Mouse (Mus musculus) bone marrow macrophage, adult 2 months (primary cell): ENCODE measurements around the gene Cfap74. TPM values are rescaled to one million over a fixed set of nuclear protein-coding genes. Genes with fewer than 3 reads are reported as not detected.
"Not testable (repeated sequence)": the region's sequence is repeated elsewhere in the genome, so short reads cannot be mapped to it uniquely, and the experiment has no call there.

Source experiments
- H3K27ac ChIP-seq: 2 replicates; pipeline ENCODE4 v1.5.1; 2012; ENCODE audit warnings: low read depth, low read length; ENCODE audit not compliant: insufficient read depth
- H3K4me1 ChIP-seq: 2 replicates; pipeline ENCODE4 v1.6.1; 2012; ENCODE audit warnings: low read length; ENCODE audit not compliant: control insufficient read depth, insufficient read depth
- H3K4me3 ChIP-seq: 2 replicates; pipeline ENCODE4 v1.5.1; 2012; ENCODE audit warnings: mild to moderate bottlenecking, low read length, moderate library complexity; ENCODE audit not compliant: insufficient read depth
- CTCF ChIP-seq: IDR thresholded peaks from 2 replicates; pipeline ENCODE4 v1.5.1; 2012; ENCODE audit warnings: low read depth, mild to moderate bottlenecking, low read length, moderate library complexity
- POLR2A ChIP-seq: IDR thresholded peaks from 2 replicates; pipeline ENCODE4 v1.6.1; 2012; ENCODE audit warnings: mild to moderate bottlenecking, low read depth, low read length, borderline replicate concordance
- polyA plus RNA-seq: library from polyadenylated mRNA; stranded (reverse); fragments of >200 nt; gene quantifications from 2 replicates; pipeline ENCODE4 v1.2.4, GENCODE M21; 2012; ENCODE audit not compliant: missing spikeins, insufficient read depth, insufficient read length

The Cfap74 gene
- polyA plus RNA-seq, 1 experiment = 0.67 TPM

GRCm38 (mm10) chr4:155402489-155402888 is 6.5 kb upstream of the Cfap74 start:
- Histone ChIP-seq H3K27ac (no peak overlapping the region), H3K4me1 (no peaks in the 10 kb centered on the region), H3K4me3 (no peak overlapping the region)
- TF ChIP-seq POLR2A (no peak), CTCF (no peak)

GRCm38 (mm10) chr4:155408695-155409057 is 314 bp upstream of the Cfap74 start:
- no peak overlapping the region for H3K27ac ChIP-seq
- no peaks in the 10 kb centered on the region for H3K4me1 ChIP-seq
- TF ChIP-seq POLR2A = no peak
- no peak for TF ChIP-seq CTCF
- 0 out of 2 replicates have a peak overlapping the region, but pooled peaks have one; percentile 12 for H3K4me3 ChIP-seq

GRCm38 (mm10) chr4:155412124-155412523 is 3.1 kb downstream of the Cfap74 start:
- TF ChIP-seq CTCF (no peak), POLR2A (no peak)
- Histone ChIP-seq H3K4me3 (no peak overlapping the region), H3K27ac (no peak overlapping the region), H3K4me1 (no peaks in the 10 kb centered on the region)

GRCm38 (mm10) chr4:155413641-155414335 is 4.8 kb downstream of the Cfap74 start:
- no peak overlapping the region for H3K4me3 ChIP-seq
- TF ChIP-seq CTCF (no peak), POLR2A (no peak)

DNA sequence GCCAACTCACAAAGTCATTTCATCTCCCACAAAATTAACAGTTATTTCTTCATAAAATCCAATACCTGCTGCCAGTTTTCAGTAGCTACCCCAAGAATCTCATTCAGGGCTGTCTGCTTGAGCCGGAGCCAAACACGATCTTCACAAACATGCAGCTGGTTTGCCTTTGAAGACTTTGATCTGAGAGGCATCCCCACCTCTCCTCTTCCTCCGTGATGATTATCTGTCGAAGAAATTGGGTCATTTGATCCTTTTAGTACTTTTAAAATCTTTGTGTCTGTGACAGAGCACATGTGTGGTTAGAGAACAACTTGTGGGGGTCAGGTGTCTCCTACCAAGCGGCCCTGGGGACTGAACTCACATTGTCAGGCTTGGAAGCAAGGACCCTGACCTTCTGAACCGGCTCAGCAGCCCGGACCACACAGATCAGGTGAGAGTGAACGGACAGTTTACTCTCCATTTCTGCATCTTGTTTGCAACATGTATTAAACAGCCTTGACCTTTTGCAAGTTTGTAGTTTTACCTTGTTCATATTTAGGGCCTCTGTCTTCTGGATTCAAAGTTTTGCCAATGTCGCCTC is 5.8 kb downstream of the Cfap74 start:
- no peak overlapping the region for H3K27ac ChIP-seq

More at GRCm38 (mm10) chr4:155413641-155414335, 4.8 kb downstream of the Cfap74 start:
- Histone ChIP-seq H3K4me1 (no peaks in the 10 kb centered on the region), H3K27ac (no peak overlapping the region)

GRCm38 (mm10) chr4:155420137-155420536 is 11.1 kb downstream of the Cfap74 start:
- no peak for TF ChIP-seq POLR2A
- no peak for TF ChIP-seq CTCF
- no peak overlapping the region for H3K4me3 ChIP-seq
- H3K4me1 ChIP-seq = no peaks in the 10 kb centered on the region
- H3K27ac ChIP-seq = no peak overlapping the region

More for the DNA sequence above, 5.8 kb downstream of the Cfap74 start:
- TF ChIP-seq POLR2A (no peak), CTCF (no peak)
- Histone ChIP-seq H3K4me3 (no peak overlapping the region), H3K4me1 (no peaks in the 10 kb centered on the region)

DNA sequence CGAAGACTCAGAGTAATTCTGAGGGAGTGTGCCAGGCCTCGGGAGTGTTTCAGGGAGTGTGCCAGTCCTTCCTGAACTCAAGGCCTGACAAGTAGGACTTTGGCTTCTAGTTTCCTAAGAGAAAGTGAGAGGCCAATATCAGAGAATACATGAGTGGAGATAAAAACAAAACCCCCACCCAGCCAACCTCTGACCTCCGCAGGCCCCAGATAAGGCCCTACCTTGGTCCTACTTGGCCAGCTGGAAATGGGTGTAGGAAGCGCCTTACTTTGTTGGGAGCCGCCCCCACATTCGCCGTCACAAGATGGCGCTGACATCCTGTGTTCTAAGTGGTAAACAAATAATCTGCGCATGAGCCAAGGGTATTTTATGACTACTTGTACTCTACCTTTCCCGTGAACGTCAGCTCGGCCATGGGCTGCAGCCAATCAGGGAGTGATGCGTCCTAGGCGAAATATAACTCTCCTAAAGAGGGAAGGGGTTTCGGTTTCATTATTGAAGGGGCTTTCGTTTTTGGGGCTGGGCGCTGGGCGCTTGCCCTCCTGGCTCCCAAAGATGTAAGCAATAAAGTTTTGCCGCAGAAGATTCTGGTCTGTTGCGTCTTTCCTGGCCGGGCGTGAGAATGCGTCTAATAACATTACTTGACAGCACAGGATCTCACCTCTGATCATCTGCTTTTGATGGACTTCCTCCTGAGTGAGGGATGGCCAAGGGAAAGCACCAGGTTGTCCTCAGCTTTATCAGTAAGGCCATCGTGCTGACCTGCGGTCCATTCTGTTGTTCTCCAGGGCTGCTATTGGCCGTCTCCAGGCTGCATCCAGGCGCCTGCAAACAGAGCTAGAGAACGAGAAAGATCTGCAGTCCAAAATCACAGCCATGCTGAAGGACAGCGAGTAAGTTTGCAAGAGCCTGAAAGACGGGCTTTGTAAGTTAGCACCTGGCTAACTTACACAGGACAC is 12.7 kb downstream of the Cfap74 start:
- not testable (repeated sequence) for H3K4me1 ChIP-seq, H3K4me3 ChIP-seq, H3K27ac ChIP-seq

- Histone ChIP-seq H3K4me1 (no peaks in the 10 kb centered on the region), H3K27ac (no peak overlapping the region), H3K4me3 (no peak overlapping the region)
- TF ChIP-seq POLR2A = no peak
- TF ChIP-seq CTCF = no peak
These were observed 15.0 kb downstream of the Cfap74 start for GRCm38 (mm10) chr4:155423988-155424387.

GRCm38 (mm10) chr4:155426272-155426671 is 17.3 kb downstream of the Cfap74 start:
- no peak overlapping the region for H3K4me3 ChIP-seq
- H3K4me1 ChIP-seq = no peaks in the 10 kb centered on the region
- TF ChIP-seq POLR2A = no peak
- no peak for TF ChIP-seq CTCF
- no peak overlapping the region for H3K27ac ChIP-seq

DNA sequence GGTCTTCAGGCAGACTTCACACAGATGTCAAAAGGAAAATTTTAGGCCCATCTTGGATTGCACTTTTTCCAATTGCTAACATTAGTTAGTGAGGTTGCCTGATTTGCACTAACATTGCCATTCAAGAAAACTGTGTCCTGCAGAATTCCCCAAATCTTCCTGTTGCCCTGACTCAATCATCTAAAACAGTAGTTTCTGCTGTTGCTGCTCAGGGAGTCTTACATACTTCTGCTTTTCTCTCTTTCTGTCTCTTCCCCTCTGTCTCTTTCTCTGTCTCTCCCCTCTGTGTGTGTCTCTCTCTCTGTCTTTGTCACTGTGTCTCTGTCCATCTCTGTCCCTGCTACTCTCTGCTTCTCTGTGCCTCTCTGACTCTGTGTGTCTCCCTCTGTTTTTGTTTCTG is 19.5 kb downstream of the Cfap74 start:
- Histone ChIP-seq H3K4me3 (no peak overlapping the region), H3K27ac (no peak overlapping the region), H3K4me1 (no peaks in the 10 kb centered on the region)
- TF ChIP-seq CTCF = no peak
- TF ChIP-seq POLR2A = no peak
